Mouse (Mus musculus): ENCODE measurements around the gene Psma6. TPM values are rescaled to one million over a fixed set of nuclear protein-coding genes. Genes with fewer than 3 reads are reported as not detected.
"Not testable (repeated sequence)": the region's sequence is repeated elsewhere in the genome, so short reads cannot be mapped to it uniquely, and the experiment has no call there.

Gene Psma6
- polyA plus RNA-seq (2015; fragmentation: Nextera tagmentation; extraction: Ambion mirVana), result 399 and 422 TPM in 2 replicates

DNA sequence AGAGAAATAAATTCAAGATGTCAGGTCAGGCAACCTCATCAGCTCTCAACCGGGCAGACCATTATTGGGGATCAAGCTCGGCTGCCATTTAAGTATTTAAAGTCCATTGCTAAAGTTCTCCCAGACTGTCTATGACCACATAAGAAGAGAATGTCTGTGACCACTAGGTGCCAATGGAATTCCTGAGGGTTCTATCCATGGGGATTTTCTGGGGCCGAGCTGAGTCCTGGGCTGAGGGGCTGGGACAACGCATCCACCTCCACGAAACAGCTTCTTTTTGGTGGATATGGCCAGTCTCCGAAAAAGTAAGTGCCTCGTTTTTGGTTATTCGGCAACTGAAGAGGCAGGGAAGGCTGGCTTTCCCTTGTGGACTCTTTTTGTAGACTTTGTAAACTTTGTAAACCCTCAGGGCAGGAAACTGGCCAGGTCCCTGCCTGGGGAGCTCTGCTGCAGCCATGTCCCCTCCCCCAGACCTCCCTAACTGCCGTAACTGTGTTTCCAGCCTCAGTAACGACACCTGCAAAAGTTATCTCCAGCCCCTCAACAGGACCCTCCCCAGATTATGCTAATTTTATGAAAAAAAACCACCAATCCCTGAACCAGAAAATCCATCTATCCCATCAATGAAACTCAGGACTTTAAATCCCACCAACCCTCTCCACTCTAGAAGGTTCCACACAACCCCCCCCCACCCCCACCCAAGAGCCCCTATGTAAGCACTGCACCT lies at the start of gene Psma6:
Gene Psma6 (plus strand): TSS at position 200 of the 727 bp plus-strand sequence.
- Histone ChIP-seq H3K4me3 (replicated peaks) (no peak within 1 kb of the TSS), H3K4me1 (no peaks in the 10 kb centered on the region), H3K36me3 (no peaks in the 10 kb centered on the region), H3K9ac (replicated peaks) (no peak within 1 kb of the TSS), H3K4me2 (no peak within 1 kb of the TSS), H3K27me3 (replicated peaks) (no peaks in the 10 kb centered on the region), H3K9me3 (replicated peaks) (no peaks in the 10 kb centered on the region), H3K27ac (replicated peaks) (no peak within 1 kb of the TSS)
- WGBS, result 86% methylated on average over 10 of the region's 10 CpGs
- ATAC-seq (ENCODE audit: low FRiP score), result no peak

DNA sequence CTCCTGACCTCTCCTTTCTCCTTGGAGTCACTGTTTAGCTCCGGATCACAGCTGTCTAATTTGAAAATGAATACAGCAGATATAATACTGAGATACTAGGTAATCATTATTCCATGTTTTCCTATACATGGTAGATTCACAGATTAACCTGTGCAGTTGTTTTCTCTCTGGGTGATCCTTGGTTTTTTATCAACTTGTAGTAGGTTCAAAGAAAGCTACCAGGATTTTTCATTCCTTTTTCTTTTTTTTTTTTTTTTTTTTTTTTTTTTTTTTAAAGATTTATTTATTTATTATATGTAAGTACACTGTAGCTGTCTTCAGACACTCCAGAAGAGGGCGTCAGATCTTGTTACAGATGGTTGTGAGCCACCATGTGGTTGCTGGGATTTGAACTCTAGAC lies 45.5 kb upstream of the Psma6 start:
- not testable (repeated sequence) for H3K4me2 ChIP-seq; H3K9me3 ChIP-seq (replicated peaks); H3K27me3 ChIP-seq (replicated peaks); H3K9ac ChIP-seq (replicated peaks); H3K27ac ChIP-seq (replicated peaks); H3K36me3 ChIP-seq; ATAC-seq (ENCODE audit: low FRiP score); H3K4me1 ChIP-seq; H3K4me3 ChIP-seq (replicated peaks)
- 91% methylated on average over 1 of the region's 2 CpGs for WGBS

DNA sequence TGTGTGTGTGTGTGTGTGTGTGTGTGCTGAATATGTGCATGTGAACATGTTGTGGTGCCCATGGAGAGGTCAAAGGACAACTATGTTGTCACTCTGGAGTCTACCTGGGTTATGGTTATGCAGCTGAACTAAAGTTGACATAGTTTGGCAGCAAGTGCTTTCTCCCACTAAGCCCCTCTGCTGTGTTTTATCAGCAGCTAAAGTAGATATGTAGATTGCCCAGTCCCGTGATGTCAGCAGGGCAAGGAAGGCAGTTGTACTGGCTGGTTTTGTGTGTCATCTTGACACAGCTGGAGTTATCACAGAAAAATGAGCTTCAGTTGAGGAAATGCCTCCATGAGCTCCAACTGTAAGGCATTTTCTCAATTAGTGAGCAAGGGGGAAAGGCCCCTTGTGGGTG lies 41.0 kb upstream of the Psma6 start:
- not testable (repeated sequence) for ATAC-seq (ENCODE audit: low FRiP score); H3K27me3 ChIP-seq (replicated peaks); H3K4me1 ChIP-seq; H3K9ac ChIP-seq (replicated peaks); H3K36me3 ChIP-seq; H3K4me3 ChIP-seq (replicated peaks); H3K9me3 ChIP-seq (replicated peaks); H3K27ac ChIP-seq (replicated peaks); H3K4me2 ChIP-seq
- 89% methylated on average over 1 of the region's 1 CpGs for WGBS

DNA sequence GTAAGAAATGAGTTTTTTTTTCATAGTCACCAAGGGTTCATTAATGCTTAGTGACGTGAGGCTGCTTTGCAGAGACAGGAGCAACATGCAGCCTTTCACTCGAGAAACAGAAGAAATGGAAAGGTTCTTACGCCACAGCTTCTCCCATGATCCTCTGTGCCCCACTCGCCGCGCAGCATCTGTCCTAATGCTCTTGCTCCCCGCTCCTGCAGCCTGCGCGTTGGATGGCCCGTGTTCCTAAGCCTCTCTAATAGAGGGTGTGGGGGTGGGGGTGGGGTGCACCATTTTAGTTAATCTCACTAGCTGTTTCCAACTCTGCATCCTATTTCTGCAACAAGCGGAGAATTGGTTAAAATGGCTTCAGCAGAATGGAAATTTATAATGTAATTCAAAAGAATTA lies 40.0 kb upstream of the Psma6 start:
- no peaks in the 10 kb centered on the region for H3K27me3 ChIP-seq (replicated peaks)
- no peaks in the 10 kb centered on the region for H3K36me3 ChIP-seq
- peak; percentile 84 for ATAC-seq (ENCODE audit: low FRiP score)
- H3K4me2 ChIP-seq, result peak overlapping the region; percentile 32
- H3K9ac ChIP-seq (replicated peaks), result 0 out of 2 replicates have a peak overlapping the region, but pooled peaks have one; percentile 10
- WGBS, result 75% methylated on average over 11 of the region's 11 CpGs
- no peak overlapping the region for H3K4me3 ChIP-seq (replicated peaks)
- peaks cover 4% of the 10 kb centered on the region; the same call in 1 of the 2 replicates for H3K4me1 ChIP-seq
- no peaks in the 10 kb centered on the region for H3K9me3 ChIP-seq (replicated peaks)
- H3K27ac ChIP-seq (replicated peaks), result peak overlapping the region; percentile 71

DNA sequence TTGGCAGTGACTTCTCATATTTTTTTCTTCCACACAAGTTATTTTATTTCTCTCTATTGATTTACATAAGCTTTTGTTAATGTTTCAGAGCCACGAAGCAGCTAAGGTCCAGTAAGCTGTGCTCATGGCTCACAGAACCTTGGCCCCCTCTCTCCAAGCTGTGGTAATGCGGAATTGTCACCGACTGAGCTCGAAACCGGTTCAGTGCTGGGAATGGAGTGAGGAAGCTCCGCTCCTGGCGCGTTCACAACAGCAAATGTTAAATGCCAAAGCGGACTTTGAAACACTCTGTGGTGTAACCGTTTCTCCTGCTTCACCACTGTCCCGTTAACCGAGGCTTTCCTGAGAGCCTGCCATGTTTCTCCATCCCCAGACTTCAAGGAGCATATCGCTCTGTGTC lies 39.4 kb upstream of the Psma6 start:
- no peaks in the 10 kb centered on the region for H3K36me3 ChIP-seq
- ATAC-seq (ENCODE audit: low FRiP score), result peak; percentile 60; the same call in 1 of the 2 replicates
- H3K27me3 ChIP-seq (replicated peaks), result no peaks in the 10 kb centered on the region
- no peaks in the 10 kb centered on the region for H3K9me3 ChIP-seq (replicated peaks)
- peaks cover 4% of the 10 kb centered on the region; the same call in 1 of the 2 replicates for H3K4me1 ChIP-seq
- 72% methylated on average over 13 of the region's 13 CpGs for WGBS
- peak overlapping the region; percentile 32 for H3K4me2 ChIP-seq
- peak overlapping the region; percentile 71 for H3K27ac ChIP-seq (replicated peaks)
- H3K4me3 ChIP-seq (replicated peaks), result no peak overlapping the region
- H3K9ac ChIP-seq (replicated peaks), result no peak overlapping the region

DNA sequence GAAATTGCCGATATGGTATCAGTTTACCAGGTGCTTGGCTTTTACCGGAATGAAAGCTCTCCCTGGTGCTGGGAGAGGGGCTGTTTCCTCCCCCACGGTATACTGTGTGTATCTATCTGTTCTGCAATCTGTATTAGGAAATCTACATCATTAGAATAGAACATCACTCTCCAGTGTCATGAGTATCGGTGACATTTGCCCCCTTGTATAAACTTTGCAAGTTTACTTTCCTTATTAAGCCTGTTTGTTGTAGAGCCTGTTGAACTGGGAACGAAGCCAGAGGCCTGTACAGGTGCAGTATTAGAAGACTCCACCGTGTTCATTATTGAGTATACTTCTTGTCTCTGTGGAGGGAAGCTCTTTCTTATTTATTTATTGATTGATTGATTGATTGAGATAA lies 30.6 kb upstream of the Psma6 start:
- H3K4me2 ChIP-seq, result no peak overlapping the region
- no peaks in the 10 kb centered on the region for H3K36me3 ChIP-seq
- H3K9ac ChIP-seq (replicated peaks), result no peak overlapping the region
- H3K27me3 ChIP-seq (replicated peaks), result no peaks in the 10 kb centered on the region
- no peak overlapping the region for H3K27ac ChIP-seq (replicated peaks)
- H3K9me3 ChIP-seq (replicated peaks), result no peaks in the 10 kb centered on the region
- H3K4me1 ChIP-seq, result no peaks in the 10 kb centered on the region
- WGBS, result 80% methylated on average over 6 of the region's 6 CpGs
- ATAC-seq (ENCODE audit: low FRiP score), result no peak
- H3K4me3 ChIP-seq (replicated peaks), result no peak overlapping the region

DNA sequence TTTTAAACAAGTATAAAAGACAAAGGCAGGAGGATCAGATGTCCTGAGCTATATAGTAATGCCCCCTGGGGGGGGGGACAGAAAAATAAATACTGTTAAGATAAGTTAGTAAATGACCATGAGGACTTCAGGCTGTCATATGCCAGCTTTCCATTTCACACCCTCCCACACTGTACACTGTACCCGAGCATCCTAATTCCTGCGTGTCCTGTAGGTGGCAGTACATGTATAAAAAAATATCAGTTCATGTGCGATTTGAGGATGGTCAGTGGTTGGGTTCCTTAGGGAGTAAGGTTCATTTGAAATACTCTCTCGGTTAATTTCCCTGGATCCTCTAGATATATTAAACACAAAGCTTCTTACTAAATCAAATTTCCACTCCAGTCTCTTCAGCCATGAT lies 29.1 kb upstream of the Psma6 start:
- H3K4me1 ChIP-seq, result no peaks in the 10 kb centered on the region
- no peak overlapping the region for H3K4me2 ChIP-seq
- H3K4me3 ChIP-seq (replicated peaks), result no peak overlapping the region
- H3K36me3 ChIP-seq, result no peaks in the 10 kb centered on the region
- no peak for ATAC-seq (ENCODE audit: low FRiP score)
- no peaks in the 10 kb centered on the region for H3K27me3 ChIP-seq (replicated peaks)
- H3K27ac ChIP-seq (replicated peaks), result no peak overlapping the region
- H3K9me3 ChIP-seq (replicated peaks), result no peaks in the 10 kb centered on the region
- no peak overlapping the region for H3K9ac ChIP-seq (replicated peaks)
- 61% methylated on average over 4 of the region's 4 CpGs for WGBS

DNA sequence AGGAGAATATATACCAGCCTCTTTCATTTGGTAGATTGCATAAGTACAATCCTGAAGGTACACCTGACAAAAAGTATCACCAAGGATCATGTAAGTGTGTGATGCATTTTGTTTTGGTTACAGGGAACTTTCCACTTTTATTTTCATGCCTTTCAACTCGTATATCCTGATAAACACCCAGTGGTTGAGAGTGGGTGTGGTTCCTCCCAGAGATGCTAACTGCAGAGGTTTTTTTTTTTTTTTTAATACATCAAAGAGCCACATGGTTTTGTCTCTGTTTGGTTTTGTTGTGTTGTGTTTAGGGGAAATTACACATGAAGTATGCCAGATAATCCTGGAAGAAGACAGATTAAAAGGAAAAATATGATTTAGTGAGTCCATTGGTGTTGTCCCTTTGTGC lies 26.7 kb upstream of the Psma6 start:
- no peaks in the 10 kb centered on the region for H3K4me1 ChIP-seq
- no peak for ATAC-seq (ENCODE audit: low FRiP score)
- no peak overlapping the region for H3K9ac ChIP-seq (replicated peaks)
- H3K27me3 ChIP-seq (replicated peaks), result no peaks in the 10 kb centered on the region
- H3K27ac ChIP-seq (replicated peaks), result no peak overlapping the region
- no peak overlapping the region for H3K4me3 ChIP-seq (replicated peaks)
- H3K4me2 ChIP-seq, result no peak overlapping the region
- no peaks in the 10 kb centered on the region for H3K36me3 ChIP-seq
- WGBS, result 59% methylated on average over 1 of the region's 1 CpGs
- H3K9me3 ChIP-seq (replicated peaks), result no peaks in the 10 kb centered on the region

DNA sequence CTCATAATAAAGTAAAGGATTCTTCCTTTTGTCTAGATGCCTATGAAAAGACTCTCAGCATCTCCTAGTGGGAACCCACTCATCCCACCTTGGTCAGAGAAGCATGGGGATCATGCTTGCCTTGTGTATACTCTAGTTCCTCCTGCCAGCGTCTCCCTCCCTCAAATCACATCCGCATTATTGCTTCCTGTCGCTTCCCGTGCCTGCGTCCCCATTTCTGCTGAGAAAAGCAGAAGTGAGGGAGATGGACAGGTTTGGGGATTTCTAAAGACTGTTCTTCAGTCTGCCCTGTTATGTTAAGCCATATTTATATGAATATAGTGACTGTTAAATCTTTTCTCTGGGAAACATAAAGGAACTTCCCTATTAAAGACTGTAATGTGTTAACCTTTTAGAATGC lies 23.1 kb upstream of the Psma6 start:
- H3K27ac ChIP-seq (replicated peaks), result no peak overlapping the region
- no peak for ATAC-seq (ENCODE audit: low FRiP score)
- H3K36me3 ChIP-seq, result no peaks in the 10 kb centered on the region
- no peaks in the 10 kb centered on the region for H3K9me3 ChIP-seq (replicated peaks)
- no peaks in the 10 kb centered on the region for H3K4me1 ChIP-seq
- 78% methylated on average over 5 of the region's 5 CpGs for WGBS
- no peak overlapping the region for H3K4me2 ChIP-seq
- no peak overlapping the region for H3K9ac ChIP-seq (replicated peaks)
- no peak overlapping the region for H3K4me3 ChIP-seq (replicated peaks)
- no peaks in the 10 kb centered on the region for H3K27me3 ChIP-seq (replicated peaks)

DNA sequence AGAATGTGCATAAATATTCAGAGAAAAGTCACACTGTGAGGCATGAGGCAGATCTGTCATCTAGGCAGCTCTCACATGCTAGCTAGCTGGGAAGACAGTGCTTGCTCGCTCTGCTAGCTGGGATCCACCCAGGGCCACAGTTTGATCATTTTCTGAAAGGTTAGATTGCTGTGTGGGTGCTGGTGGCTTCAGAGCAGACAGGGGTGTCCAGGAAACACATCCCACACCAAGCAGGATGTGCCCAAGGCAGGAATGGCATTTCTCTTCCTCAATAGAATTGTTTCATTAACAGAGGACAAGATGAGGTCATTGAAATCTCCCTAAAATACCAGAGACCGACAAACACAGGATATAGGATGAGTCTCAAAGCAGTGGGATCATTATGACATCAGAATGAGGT lies 18.9 kb upstream of the Psma6 start:
- Histone ChIP-seq H3K9me3 (replicated peaks) (no peaks in the 10 kb centered on the region), H3K4me2 (no peak overlapping the region), H3K27me3 (replicated peaks) (no peaks in the 10 kb centered on the region), H3K27ac (replicated peaks) (no peak overlapping the region), H3K36me3 (no peaks in the 10 kb centered on the region), H3K4me3 (replicated peaks) (no peak overlapping the region), H3K9ac (replicated peaks) (no peak overlapping the region), H3K4me1 (no peaks in the 10 kb centered on the region)
- ATAC-seq (ENCODE audit: low FRiP score), result no peak
- 79% methylated on average over 2 of the region's 2 CpGs for WGBS

DNA sequence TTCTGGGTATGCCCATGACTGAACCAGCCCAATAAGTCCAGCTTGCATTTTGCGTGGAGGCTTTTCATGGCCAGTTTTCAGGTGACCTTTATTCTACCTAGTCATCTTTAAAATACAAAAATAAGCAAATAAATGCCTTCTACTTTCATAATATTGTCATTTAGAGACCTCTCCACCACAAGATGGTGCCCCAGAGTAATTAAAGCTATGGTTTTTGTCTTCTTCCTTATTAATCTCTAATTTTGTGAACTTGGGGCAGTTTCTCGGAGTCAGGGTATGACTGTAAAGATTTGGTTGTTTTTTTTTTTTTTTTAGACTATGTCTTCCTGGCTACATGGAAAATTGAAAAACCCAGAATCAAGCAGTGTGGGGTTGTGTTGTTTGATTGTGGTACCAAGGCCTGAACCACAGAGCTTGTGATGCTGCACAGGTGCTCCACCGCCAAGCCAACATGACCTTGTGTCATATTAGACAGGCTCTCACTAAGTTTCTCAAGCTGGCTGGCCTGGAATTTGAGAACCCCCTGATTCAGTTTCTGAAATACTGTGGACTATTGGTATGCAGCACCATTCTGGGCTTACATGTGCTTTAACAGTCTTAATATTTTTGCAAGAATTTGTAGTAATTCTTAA lies 11.5 kb upstream of the Psma6 start:
- 86% methylated on average over 3 of the region's 3 CpGs for WGBS
- no peaks in the 10 kb centered on the region for H3K36me3 ChIP-seq
- ATAC-seq (ENCODE audit: low FRiP score), result no peak
- no peaks in the 10 kb centered on the region for H3K4me1 ChIP-seq
- no peak overlapping the region for H3K4me2 ChIP-seq
- H3K27ac ChIP-seq (replicated peaks), result no peak overlapping the region
- no peaks in the 10 kb centered on the region for H3K27me3 ChIP-seq (replicated peaks)
- H3K9ac ChIP-seq (replicated peaks), result no peak overlapping the region
- H3K4me3 ChIP-seq (replicated peaks), result no peak overlapping the region
- no peaks in the 10 kb centered on the region for H3K9me3 ChIP-seq (replicated peaks)

DNA sequence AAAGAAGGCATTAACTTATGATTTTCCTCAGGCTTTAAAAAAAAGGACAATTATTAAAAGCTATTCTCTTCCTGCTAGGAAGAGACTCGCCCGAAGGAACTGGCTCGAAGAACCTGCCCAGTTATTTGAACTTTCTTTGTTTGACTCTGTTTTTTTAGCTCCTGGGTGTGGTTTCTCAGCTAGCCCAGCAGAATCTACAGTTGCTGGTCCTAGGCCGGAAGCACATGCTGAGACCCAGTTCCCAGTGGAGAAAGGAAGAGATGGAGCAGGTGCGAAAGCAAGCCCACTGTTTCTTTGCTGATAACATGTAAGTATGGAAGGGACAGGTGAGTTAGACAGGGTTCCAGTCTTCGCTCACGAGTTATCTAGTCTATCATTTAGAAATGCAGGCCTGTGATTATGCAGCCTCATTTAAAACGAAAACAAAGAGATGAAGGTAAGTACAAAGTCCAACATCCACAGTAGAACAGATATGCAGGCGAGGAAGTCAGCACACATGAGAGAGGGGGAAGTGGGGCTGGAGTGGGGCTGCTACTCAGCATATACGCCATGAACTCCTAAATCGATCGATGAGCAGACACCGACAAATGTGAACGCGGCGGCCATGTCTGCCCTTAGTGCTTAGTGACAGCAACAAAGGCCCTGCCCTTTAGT lies 6.9 kb upstream of the Psma6 start:
- no peak overlapping the region for H3K4me2 ChIP-seq
- H3K9me3 ChIP-seq (replicated peaks), result no peaks in the 10 kb centered on the region
- no peak overlapping the region for H3K4me3 ChIP-seq (replicated peaks)
- no peaks in the 10 kb centered on the region for H3K27me3 ChIP-seq (replicated peaks)
- ATAC-seq (ENCODE audit: low FRiP score), result no peak
- no peak overlapping the region for H3K9ac ChIP-seq (replicated peaks)
- H3K4me1 ChIP-seq, result no peaks in the 10 kb centered on the region
- no peak overlapping the region; the same call in 1 of the 2 replicates for H3K27ac ChIP-seq (replicated peaks)
- WGBS, result 93% methylated on average over 16 of the region's 16 CpGs
- no peaks in the 10 kb centered on the region for H3K36me3 ChIP-seq
